Mouse (Mus musculus) left cerebral cortex, postnatal 4 days (tissue): ENCODE data around the gene Asb17. TPM values are rescaled to one million over a fixed set of nuclear protein-coding genes. Genes with fewer than 3 reads are reported as not detected.
"Not testable (repeated sequence)": the region's sequence is repeated elsewhere in the genome, so short reads cannot be mapped to it uniquely, and the experiment has no call there.

Source experiments
- DNase-seq: peaks from one replicate; pipeline ENCODE4 v3.0.0-alpha.2; 2022
- intact Hi-C: fragments of 180-260 bp; cut with DNase I; formaldehyde crosslinking; loops from one replicate; pipeline ENCODE4 v1.15.1; 2025
- total RNA-seq, 2 experiments: library from RNA; stranded (reverse); gene quantifications; 2 replicates each; pipeline ENCODE4 v1.2.3; 2021

Asb17 gene
- total RNA-seq, 2 experiments from 2014 or later: not detected

- DNase-seq: peak; percentile 15
- intact Hi-C loops: no loop called here
These were observed 12.8 kb upstream of the Asb17 start for GRCm38 (mm10) chr3:153831014-153831872.

GRCm38 (mm10) chr3:153831873-153832653 is 11.9 kb upstream of the Asb17 start:
- intact Hi-C loops: no loop called here
- DNase-seq: no peak

- no peak for DNase-seq
- intact Hi-C loops: no loop called here
These were observed 11.4 kb upstream of the Asb17 start for GRCm38 (mm10) chr3:153832654-153832945.

DNA sequence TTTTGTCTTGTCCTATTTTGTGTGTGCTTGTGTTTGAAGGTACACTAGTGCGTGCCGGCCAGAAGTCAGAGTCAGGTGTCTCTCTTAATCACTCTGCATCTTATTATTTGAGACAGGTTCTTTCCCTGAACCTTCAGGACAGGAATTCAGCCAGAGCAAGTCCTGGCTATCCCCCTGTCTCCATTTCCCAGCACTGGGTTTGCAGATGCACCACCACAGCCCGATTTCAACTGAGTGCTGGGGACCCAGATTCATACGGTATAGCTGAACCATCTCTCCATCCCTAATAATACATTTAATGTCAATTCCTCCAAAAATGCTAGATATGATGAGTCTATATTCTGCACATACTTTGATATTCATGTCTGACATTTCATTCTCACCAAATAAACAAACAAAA is 9.9 kb upstream of the Asb17 start:
- no peak for DNase-seq
- intact Hi-C loops: no loop called here

- peak; percentile 72 for DNase-seq
- intact Hi-C loops: no loop called here
These were observed 8.4 kb upstream of the Asb17 start for GRCm38 (mm10) chr3:153835455-153836086.

- intact Hi-C loops: no loop called here
- no peak for DNase-seq
These were observed 7.7 kb upstream of the Asb17 start for GRCm38 (mm10) chr3:153836316-153836715.

- intact Hi-C loops: no loop called here
- DNase-seq: no peak
These were observed 6.4 kb upstream of the Asb17 start for GRCm38 (mm10) chr3:153837593-153837992.

DNA sequence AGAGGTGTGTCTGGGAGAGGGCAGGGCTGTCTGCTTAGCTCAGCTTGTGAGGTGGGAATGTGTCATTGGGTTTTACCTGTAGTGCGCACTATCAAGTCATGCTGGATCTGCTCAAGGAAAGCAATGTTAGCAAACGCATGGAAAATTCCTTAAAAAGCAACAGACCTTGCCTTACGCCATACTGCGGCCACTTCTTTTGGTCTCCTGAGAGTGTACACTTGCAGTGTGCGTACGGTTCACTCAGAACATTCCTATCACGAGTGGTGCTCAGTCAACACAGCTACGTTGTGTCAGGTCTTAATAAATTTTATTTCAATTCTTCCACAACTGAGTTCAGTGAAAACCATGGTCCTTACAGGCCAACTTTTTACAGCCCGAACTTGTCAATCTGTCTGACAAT is 748 bp downstream of the Asb17 start:
- intact Hi-C loops: no loop called here
- DNase-seq: no peak

DNA sequence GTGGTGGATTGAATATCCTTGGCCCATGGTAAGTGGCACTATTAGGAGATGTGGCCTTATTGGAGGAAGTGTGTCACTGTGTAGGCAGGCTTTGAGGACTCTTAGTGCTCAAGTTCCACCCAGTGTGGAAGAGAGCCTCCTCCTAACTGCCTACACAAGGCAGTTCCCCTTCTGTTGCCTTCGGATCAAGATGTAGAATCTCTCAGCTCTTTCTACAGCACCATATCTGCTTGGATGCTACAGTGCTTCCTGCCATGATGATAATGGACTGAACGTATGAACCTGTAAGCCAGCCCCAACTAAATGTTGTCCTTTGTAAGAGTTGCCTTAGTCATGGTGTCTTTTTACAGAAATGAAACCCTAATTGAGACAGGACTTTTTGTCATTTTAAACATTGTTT is 1.5 kb downstream of the Asb17 start:
- DNase-seq: no peak
- intact Hi-C loops: no loop called here

GRCm38 (mm10) chr3:153846109-153846508 is 2.1 kb downstream of the Asb17 start:
- intact Hi-C loops: no loop called here
- DNase-seq: no peak

DNA sequence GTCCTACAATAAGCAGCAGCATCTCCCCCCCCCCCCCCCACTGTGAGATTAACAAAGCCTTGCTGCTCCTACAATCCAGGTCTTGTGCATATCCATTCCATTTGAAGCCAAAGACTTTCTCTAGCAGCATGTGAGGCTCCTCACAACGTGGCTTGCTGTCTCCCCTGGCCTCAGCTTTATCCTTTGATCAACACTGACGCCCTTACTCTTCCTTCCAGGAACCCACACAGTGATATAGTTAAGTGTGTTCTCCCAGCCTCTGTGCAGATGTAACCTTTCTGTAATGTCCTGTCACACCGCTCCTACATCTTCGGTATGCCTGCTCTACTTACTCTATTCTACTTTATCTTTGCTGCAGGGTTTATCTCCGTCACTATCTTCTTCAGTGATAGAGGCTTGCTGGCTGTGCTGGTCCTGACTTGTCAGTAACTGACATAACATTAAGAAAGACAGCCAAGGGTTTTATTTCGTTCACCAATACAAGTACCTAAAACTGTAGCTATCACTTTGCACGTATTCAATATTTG is 3.3 kb downstream of the Asb17 start:
- DNase-seq: no peak
- intact Hi-C loops: no loop called here

DNA sequence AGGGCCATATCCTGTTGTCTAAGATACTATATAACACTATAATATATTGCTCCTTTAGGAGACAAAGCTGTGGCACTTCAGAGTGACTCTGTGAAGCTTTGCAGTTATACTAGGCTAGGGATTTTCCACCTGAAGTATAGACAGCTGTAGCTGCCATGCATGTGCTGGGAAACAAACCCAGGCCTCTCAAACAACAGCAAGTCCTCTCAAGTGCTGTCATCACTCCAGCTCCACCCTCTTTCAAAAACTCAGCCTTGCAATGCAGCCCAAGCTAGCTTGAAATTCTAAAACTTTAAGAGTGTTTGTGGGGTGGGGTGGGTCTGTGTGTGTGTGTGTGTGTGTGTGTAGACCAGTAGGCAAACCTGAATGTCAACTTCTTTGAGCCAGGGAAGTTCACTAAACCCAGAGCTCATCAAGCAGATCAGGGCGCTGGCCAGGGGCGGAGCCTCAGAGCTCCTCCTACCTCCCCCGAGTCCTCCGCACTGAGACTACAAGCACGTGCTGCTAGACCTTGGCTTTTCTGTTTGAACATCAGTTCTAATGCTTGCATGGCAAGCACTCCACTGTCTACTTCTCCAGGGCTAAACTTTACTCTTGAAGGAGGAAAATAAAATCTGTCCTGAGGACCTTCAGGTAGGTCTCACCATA is 5.5 kb downstream of the Asb17 start:
- intact Hi-C loops: no loop called here
- no peak for DNase-seq

DNA sequence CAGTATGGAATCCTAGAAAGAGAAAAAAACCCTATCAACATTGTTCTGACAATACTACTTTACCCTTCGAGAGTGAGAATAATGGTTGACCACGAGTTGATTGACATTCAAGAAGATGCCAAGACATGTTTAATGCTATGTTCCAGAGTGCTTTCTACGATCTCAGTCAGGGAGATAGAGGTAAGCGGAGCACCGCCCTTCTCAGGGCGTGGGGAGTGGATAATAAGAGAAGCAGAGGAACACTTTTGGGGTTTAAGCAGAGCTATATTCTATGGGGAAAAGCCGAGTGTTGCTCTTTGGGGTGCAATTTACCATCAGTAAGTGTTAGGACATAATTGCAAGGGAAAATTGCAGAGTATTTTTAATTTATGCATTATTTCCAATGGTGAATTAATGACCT is 6.8 kb downstream of the Asb17 start:
- intact Hi-C loops: no loop called here
- no peak for DNase-seq

GRCm38 (mm10) chr3:153852266-153852665 is 8.3 kb downstream of the Asb17 start:
- intact Hi-C loops: no loop called here
- no peak for DNase-seq

DNA sequence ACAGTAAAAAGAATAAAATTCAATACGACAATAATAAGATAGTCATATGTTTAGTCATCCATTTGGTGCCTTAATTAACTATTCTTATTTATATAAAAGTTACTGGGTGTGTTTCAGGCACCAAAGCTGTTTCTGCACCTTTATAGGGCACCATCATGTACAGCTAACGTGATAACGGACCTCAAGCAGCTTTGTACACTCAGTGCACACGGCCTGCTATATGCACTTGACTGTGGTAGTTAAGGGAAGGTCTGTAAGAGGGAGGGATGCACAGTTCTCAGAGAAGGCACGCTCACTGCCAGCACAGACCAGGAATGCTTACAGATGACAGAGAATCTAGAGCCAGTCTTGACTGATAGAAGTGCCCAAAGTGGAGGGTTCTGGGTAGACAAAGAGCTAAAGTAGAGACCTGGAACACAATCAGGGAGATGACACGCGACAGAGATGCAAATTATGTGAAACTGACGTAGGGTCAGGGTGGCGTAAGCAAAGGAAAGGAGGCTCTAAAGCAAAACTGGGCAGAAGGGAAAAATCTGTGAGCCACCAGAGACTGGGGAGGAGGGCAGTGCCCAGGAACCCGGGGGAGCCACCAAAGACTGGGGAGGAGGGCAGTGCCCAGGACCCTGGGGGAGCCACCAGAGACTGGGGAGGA is 14.5 kb downstream of the Asb17 start:
- no peak for DNase-seq
- intact Hi-C loops: no loop called here

- DNase-seq, intact Hi-C loops: not testable (repeated sequence)
These were observed 16.4 kb downstream of the Asb17 start for GRCm38 (mm10) chr3:153860392-153860791.

DNA sequence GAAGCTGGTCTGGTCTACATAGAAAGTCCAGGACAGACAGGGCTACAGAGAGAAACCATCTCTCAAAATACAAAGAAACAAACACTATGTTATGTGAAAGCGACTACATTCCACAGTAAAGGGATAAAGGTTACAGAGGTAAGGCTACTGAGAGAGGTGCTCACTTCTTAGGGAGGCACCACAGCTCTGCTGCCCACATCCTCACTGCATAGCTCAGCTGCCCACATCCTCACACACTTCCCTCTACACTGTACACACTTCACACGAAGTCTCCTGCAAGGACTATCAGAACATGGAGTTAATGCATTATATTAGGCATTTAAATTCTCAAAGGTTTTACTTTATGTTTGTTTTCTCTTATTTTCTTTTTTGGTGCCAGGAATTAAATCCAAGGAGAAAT is 19.8 kb downstream of the Asb17 start:
- intact Hi-C loops: no loop called here
- no peak for DNase-seq

- intact Hi-C loops: no loop called here
- no peak for DNase-seq
These were observed 20.8 kb downstream of the Asb17 start for GRCm38 (mm10) chr3:153864636-153865429.
